Mouse (Mus musculus): ENCODE results near the gene Tmem246.

The Tmem246 gene

GRCm38 (mm10) chr4:49597183-49598100 is at the start of gene Tmem246:
Gene Tmem246 (minus strand): TSS chr4:49597876.
- WGBS = under 1% methylated on average over 77 of the region's 77 CpGs

GRCm38 (mm10) chr4:49639913-49640312 is 42.2 kb upstream of the Tmem246 start:
- WGBS = 41% methylated on average over 2 of the region's 2 CpGs

GRCm38 (mm10) chr4:49637821-49638220 is 40.1 kb upstream of the Tmem246 start:
- WGBS = 76% methylated on average over 11 of the region's 11 CpGs

- WGBS = 1% methylated on average over 30 of the region's 30 CpGs
Measured at GRCm38 (mm10) chr4:49632139-49632481, 34.4 kb upstream of the Tmem246 start.

- 4% methylated on average over 37 of the region's 37 CpGs for WGBS
Measured at GRCm38 (mm10) chr4:49631319-49632138, 33.9 kb upstream of the Tmem246 start, which contains the start of gene Rnf20. Gene Rnf20 (plus strand): TSS chr4:49632006.

GRCm38 (mm10) chr4:49628941-49629340 is 31.3 kb upstream of the Tmem246 start:
- WGBS = 88% methylated on average over 5 of the region's 5 CpGs

GRCm38 (mm10) chr4:49626973-49627372 is 29.3 kb upstream of the Tmem246 start:
- under 1% methylated on average over 3 of the region's 3 CpGs for WGBS

GRCm38 (mm10) chr4:49624969-49625368 is 27.3 kb upstream of the Tmem246 start:
- WGBS = 97% methylated on average over 4 of the region's 4 CpGs

- 88% methylated on average over 4 of the region's 4 CpGs for WGBS
Measured at GRCm38 (mm10) chr4:49623916-49624315, 26.2 kb upstream of the Tmem246 start.

- WGBS = 89% methylated on average over 2 of the region's 2 CpGs
Measured at GRCm38 (mm10) chr4:49622272-49622671, 24.6 kb upstream of the Tmem246 start.

GRCm38 (mm10) chr4:49619861-49620260 is 22.2 kb upstream of the Tmem246 start:
- 90% methylated on average over 7 of the region's 7 CpGs for WGBS

GRCm38 (mm10) chr4:49616924-49617323 is 19.2 kb upstream of the Tmem246 start:
- WGBS = 93% methylated on average over 10 of the region's 10 CpGs

GRCm38 (mm10) chr4:49605459-49605858 is 7.8 kb upstream of the Tmem246 start:
- WGBS = 72% methylated on average over 1 of the region's 1 CpGs

GRCm38 (mm10) chr4:49604616-49605015 is 6.9 kb upstream of the Tmem246 start:
- WGBS = 71% methylated on average over 5 of the region's 5 CpGs

GRCm38 (mm10) chr4:49604016-49604546 is 6.4 kb upstream of the Tmem246 start:
- 34% methylated on average over 1 of the region's 1 CpGs for WGBS

GRCm38 (mm10) chr4:49603161-49603560 is 5.5 kb upstream of the Tmem246 start:
- 86% methylated on average over 2 of the region's 2 CpGs for WGBS

- WGBS = under 1% methylated on average over 20 of the region's 20 CpGs
Measured at GRCm38 (mm10) chr4:49596846-49597182, 862 bp downstream of the Tmem246 start.

GRCm38 (mm10) chr4:49590152-49590551 is 7.5 kb downstream of the Tmem246 start:
- 91% methylated on average over 2 of the region's 2 CpGs for WGBS

- 92% methylated on average over 10 of the region's 10 CpGs for WGBS
Measured at GRCm38 (mm10) chr4:49586811-49587210, 10.9 kb downstream of the Tmem246 start.

GRCm38 (mm10) chr4:49585524-49586101 is 12.1 kb downstream of the Tmem246 start:
- WGBS = 46% methylated on average over 7 of the region's 7 CpGs

- WGBS = 46% methylated on average over 14 of the region's 14 CpGs
Measured at GRCm38 (mm10) chr4:49583965-49584831, 13.5 kb downstream of the Tmem246 start.
